Mouse (Mus musculus): Measurements from ENCODE around the gene Garnl3. TPM values are rescaled to one million over a fixed set of nuclear protein-coding genes. Genes with fewer than 3 reads are reported as not detected.

Gene Garnl3
- polyA plus RNA-seq, 1 experiment = 46.5 TPM

DNA sequence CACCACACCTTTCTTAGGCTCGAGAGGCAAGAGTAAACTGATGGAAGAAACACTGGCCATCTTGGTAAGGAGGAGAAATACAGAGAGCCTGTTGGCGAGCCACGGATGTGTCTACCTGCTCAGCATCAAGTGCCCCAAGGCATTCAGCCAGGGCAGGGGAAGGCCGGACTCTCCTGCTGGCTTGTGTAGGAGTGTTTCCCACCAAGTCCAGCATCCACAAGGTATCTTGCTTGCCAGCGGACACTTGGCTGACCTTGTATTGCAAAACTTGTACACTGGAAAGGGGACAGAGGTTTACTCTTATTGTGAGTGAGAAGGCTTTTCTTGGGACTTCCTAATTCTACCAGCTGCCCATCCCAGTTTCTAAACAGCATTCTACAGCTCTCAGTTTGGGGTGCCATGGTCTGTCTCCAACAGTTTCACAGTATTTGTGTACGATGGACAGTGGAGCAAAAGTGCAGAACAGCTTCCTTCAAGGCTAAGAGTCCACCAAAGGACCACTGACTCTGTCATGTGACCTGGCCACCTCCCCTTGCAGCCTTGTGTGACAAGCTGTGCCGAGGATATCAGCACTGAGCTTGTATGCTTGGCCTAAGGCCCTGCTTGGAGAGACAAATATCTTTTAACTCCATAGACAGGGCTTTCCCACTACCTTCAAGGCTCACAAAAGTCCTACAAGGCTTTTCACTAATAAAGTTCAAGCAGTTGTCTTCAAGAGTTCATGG, 3.5 kb upstream of the Garnl3 start:
- Histone ChIP-seq H3K27me3 (ENCODE audit: control insufficient read depth, insufficient read depth, low read length) (no peaks in the 10 kb centered on the region), H3K4me3 (ENCODE audit: control insufficient read depth, low read depth, low read length) (no peak overlapping the region), H3K27ac (ENCODE audit: control insufficient read depth, insufficient read depth, low read depth, low read length) (no peak overlapping the region), H3K36me3 (ENCODE audit: control insufficient read depth, insufficient read depth, low read length) (no peaks in the 10 kb centered on the region; the same call in 1 of the 2 replicates), H3K4me1 (ENCODE audit: control insufficient read depth, insufficient read depth, low read length) (peaks cover 8% of the 10 kb centered on the region; the same call in 1 of the 2 replicates)
- TF ChIP-seq POLR2A (IDR thresholded peaks at IDR 0.05; ENCODE audit: control insufficient read depth, low read depth, low read length) = no peak
- TF ChIP-seq CTCF (IDR thresholded peaks at IDR 0.05; ENCODE audit: control insufficient read depth, insufficient read depth, insufficient replicate concordance, low read depth, low read length) = no peak

DNA sequence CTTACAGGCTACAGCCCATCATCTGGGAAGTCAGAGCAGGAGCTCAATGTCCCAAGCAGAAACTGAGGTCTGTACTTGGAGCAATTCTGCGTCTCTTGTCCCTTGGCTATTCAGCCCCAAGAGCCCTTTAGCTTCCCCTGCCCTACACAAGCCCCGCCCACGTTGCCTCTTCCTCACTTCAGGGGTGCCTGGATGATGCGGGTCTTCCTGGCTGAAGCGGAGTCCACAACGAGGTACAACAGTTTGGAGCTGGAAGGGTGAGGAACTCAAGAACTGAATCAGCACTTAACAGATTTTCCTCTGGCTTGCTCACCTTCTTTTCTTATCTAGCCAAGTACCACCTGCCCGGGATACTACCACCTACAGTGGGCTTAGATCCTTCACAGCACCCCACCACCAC, 852 bp upstream of the Garnl3 start:
- Histone ChIP-seq H3K36me3 (ENCODE audit: control insufficient read depth, insufficient read depth, low read length) (no peaks in the 10 kb centered on the region; the same call in 1 of the 2 replicates), H3K27me3 (ENCODE audit: control insufficient read depth, insufficient read depth, low read length) (no peaks in the 10 kb centered on the region), H3K4me3 (ENCODE audit: control insufficient read depth, low read depth, low read length) (peak overlapping the region; percentile 94), H3K27ac (ENCODE audit: control insufficient read depth, insufficient read depth, low read depth, low read length) (no peak overlapping the region; the same call in 1 of the 2 replicates), H3K4me1 (ENCODE audit: control insufficient read depth, insufficient read depth, low read length) (peaks cover 14% of the 10 kb centered on the region)
- TF ChIP-seq POLR2A (IDR thresholded peaks at IDR 0.05; ENCODE audit: control insufficient read depth, low read depth, low read length) (no peak), CTCF (IDR thresholded peaks at IDR 0.05; ENCODE audit: control insufficient read depth, insufficient read depth, insufficient replicate concordance, low read depth, low read length) (no peak)

DNA sequence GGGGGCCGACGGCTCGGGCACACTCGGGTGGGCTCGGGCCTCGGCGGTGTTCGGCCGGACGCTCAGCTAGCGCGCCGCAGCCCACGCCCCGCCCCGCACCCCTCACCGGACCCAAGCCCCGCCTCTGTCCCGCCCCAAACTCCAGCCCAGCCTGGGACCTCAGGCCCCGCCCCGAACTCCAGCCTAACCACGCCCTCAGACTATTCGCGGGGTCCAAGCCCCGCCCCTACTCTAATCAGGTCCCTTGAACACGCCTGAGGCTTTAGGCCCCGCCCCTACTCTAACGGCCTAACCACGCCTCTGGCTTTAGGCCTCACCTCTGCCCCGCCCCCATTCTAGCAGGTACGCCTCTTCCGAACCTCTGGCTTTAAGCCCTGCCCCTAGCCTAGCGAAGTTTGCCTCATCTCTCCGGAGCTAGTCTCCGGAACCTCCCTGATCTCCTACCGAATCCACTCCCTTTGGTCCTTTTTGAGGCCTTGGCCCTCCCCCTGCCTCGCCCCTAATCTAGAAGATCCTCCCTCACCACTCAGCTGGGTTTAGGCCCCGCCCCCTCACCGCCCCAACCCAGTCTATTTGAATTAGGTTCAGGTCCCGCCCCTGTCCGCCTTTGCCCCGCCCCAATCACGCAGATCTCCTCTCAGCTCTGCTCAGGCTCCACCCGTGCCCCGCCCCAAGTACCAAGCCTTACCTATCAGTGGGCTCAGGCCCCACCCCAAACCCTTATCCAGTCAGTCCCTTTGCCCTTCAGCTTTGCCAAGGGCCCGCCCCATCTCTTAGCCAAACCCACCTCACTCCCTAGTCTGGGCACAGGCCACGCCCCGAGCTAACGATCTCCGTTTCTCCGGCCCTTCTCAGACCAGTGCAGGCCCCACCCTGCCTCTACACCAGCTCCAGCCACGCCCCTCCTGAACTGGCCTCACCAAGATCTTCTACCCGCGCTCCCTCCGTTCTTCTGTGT, 649 bp downstream of the Garnl3 start:
- TF ChIP-seq POLR2A (IDR thresholded peaks at IDR 0.05; ENCODE audit: control insufficient read depth, low read depth, low read length) (peak; percentile 86), CTCF (IDR thresholded peaks at IDR 0.05; ENCODE audit: control insufficient read depth, insufficient read depth, insufficient replicate concordance, low read depth, low read length) (no peak)
- no peaks in the 10 kb centered on the region for H3K27me3 ChIP-seq (ENCODE audit: control insufficient read depth, insufficient read depth, low read length)
- H3K4me1 ChIP-seq (ENCODE audit: control insufficient read depth, insufficient read depth, low read length) = peaks cover 14% of the 10 kb centered on the region
- peak overlapping the region; percentile 97 for H3K27ac ChIP-seq (ENCODE audit: control insufficient read depth, insufficient read depth, low read depth, low read length)
- no peaks in the 10 kb centered on the region; the same call in 1 of the 2 replicates for H3K36me3 ChIP-seq (ENCODE audit: control insufficient read depth, insufficient read depth, low read length)
- H3K4me3 ChIP-seq (ENCODE audit: control insufficient read depth, low read depth, low read length) = peak overlapping the region; percentile 94

DNA sequence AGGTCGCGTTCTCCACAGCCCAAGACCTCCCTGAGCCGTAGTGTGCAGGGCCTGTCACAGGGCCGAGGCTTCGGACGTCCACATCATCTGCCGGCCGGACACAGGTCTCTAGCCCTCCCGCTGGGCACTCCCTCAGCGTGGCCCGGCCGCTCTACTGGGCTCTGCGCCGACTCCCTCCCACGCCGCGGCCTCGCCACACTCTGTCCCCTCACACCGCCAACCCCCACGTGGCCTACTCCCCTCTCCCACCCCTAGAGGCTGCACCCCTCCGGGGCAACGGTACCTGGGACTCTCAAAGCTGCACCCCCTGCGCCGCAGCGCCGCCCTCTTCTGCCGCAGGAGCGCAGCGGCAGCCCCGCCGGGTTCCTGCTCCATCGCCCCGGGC, 1.3 kb downstream of the Garnl3 start:
- no peaks in the 10 kb centered on the region; the same call in 1 of the 2 replicates for H3K36me3 ChIP-seq (ENCODE audit: control insufficient read depth, insufficient read depth, low read length)
- H3K27ac ChIP-seq (ENCODE audit: control insufficient read depth, insufficient read depth, low read depth, low read length) = peak overlapping the region; percentile 62
- peak overlapping the region; percentile 94 for H3K4me3 ChIP-seq (ENCODE audit: control insufficient read depth, low read depth, low read length)
- no peaks in the 10 kb centered on the region for H3K27me3 ChIP-seq (ENCODE audit: control insufficient read depth, insufficient read depth, low read length)
- H3K4me1 ChIP-seq (ENCODE audit: control insufficient read depth, insufficient read depth, low read length) = peaks cover 14% of the 10 kb centered on the region
- no peak for TF ChIP-seq CTCF (IDR thresholded peaks at IDR 0.05; ENCODE audit: control insufficient read depth, insufficient read depth, insufficient replicate concordance, low read depth, low read length)
- no peak for TF ChIP-seq POLR2A (IDR thresholded peaks at IDR 0.05; ENCODE audit: control insufficient read depth, low read depth, low read length)

DNA sequence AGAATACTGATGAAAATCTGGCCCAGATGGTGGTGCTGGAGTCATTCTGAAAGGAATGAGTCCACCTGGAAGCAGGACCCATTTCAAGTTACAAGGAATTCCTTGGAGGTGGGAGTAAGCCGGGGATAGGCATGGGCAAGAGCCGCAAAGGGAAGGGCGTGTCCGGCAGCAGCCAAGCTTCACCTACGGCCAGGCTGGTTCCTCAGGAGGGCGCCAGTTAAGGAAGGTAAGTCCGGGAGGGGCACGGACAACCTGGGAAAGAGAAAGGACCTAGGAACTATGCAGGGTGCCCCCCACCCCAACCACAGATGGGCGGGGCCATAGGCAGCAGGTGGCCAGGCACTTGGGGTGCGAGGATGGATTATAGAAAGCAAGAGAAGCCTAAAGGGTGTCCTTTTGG, 1.8 kb downstream of the Garnl3 start:
- H3K27me3 ChIP-seq (ENCODE audit: control insufficient read depth, insufficient read depth, low read length) = no peaks in the 10 kb centered on the region
- H3K4me1 ChIP-seq (ENCODE audit: control insufficient read depth, insufficient read depth, low read length) = peaks cover 14% of the 10 kb centered on the region
- H3K36me3 ChIP-seq (ENCODE audit: control insufficient read depth, insufficient read depth, low read length) = no peaks in the 10 kb centered on the region; the same call in 1 of the 2 replicates
- peak overlapping the region; percentile 94 for H3K4me3 ChIP-seq (ENCODE audit: control insufficient read depth, low read depth, low read length)
- peak overlapping the region; percentile 62 for H3K27ac ChIP-seq (ENCODE audit: control insufficient read depth, insufficient read depth, low read depth, low read length)
- TF ChIP-seq POLR2A (IDR thresholded peaks at IDR 0.05; ENCODE audit: control insufficient read depth, low read depth, low read length) = no peak
- no peak for TF ChIP-seq CTCF (IDR thresholded peaks at IDR 0.05; ENCODE audit: control insufficient read depth, insufficient read depth, insufficient replicate concordance, low read depth, low read length)

DNA sequence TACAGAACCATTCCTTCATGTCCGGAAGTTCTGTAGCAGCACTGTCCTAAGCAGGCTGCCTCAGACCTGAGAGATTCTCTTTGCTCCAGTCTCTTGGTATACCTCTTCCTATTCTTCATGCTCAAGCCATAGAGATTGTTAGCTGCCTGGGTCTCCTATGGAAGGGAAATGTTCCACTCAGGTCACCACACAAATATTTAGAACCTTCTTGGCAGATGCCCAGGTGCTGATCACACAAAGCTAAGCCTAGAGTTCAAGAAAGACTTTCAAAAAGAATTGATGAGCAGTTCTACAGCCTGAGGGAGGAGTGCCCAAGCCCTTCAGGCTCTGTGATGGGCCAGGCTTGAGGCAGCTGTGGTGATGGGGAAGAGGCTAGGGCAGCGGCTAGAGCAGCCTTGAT, 2.4 kb downstream of the Garnl3 start:
- no peak for TF ChIP-seq CTCF (IDR thresholded peaks at IDR 0.05; ENCODE audit: control insufficient read depth, insufficient read depth, insufficient replicate concordance, low read depth, low read length)
- no peak for TF ChIP-seq POLR2A (IDR thresholded peaks at IDR 0.05; ENCODE audit: control insufficient read depth, low read depth, low read length)
- no peak overlapping the region for H3K27ac ChIP-seq (ENCODE audit: control insufficient read depth, insufficient read depth, low read depth, low read length)
- no peaks in the 10 kb centered on the region for H3K27me3 ChIP-seq (ENCODE audit: control insufficient read depth, insufficient read depth, low read length)
- peaks cover 14% of the 10 kb centered on the region for H3K4me1 ChIP-seq (ENCODE audit: control insufficient read depth, insufficient read depth, low read length)
- H3K4me3 ChIP-seq (ENCODE audit: control insufficient read depth, low read depth, low read length) = peak overlapping the region; percentile 94
- no peaks in the 10 kb centered on the region; the same call in 1 of the 2 replicates for H3K36me3 ChIP-seq (ENCODE audit: control insufficient read depth, insufficient read depth, low read length)

DNA sequence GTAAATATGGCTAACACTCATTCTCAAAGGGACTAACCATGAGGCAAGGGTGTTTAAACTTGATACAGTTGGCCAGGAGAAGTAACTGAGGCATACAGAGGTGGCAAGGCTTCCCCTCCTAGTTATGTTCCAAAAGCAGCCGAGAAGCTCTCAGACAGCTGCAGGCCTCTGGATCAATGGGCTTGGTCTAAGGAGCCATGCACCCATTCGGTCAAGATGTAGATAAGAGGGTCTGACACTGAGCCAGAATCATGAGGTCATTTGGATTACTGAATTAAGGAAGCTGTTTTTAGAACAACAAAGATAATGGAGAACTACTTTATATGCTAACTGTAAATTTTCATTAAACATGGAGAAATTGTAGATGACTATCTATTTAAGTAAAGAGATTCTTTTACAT, 4.2 kb downstream of the Garnl3 start:
- no peaks in the 10 kb centered on the region; the same call in 1 of the 2 replicates for H3K36me3 ChIP-seq (ENCODE audit: control insufficient read depth, insufficient read depth, low read length)
- no peak overlapping the region for H3K27ac ChIP-seq (ENCODE audit: control insufficient read depth, insufficient read depth, low read depth, low read length)
- H3K4me3 ChIP-seq (ENCODE audit: control insufficient read depth, low read depth, low read length) = no peak overlapping the region
- H3K4me1 ChIP-seq (ENCODE audit: control insufficient read depth, insufficient read depth, low read length) = peaks cover 9% of the 10 kb centered on the region
- H3K27me3 ChIP-seq (ENCODE audit: control insufficient read depth, insufficient read depth, low read length) = no peaks in the 10 kb centered on the region
- TF ChIP-seq CTCF (IDR thresholded peaks at IDR 0.05; ENCODE audit: control insufficient read depth, insufficient read depth, insufficient replicate concordance, low read depth, low read length) (no peak), POLR2A (IDR thresholded peaks at IDR 0.05; ENCODE audit: control insufficient read depth, low read depth, low read length) (no peak)
